Mouse (Mus musculus) MEL (cell line): ENCODE measurements at regions not wholly inside any gene's neighbourhood (a gene's known extent, or its start where the extent isn't known, plus 50 kb on each side); places are given as distances from the start of the nearest gene placed in this dataset.

Source experiments
- DNase-seq: peaks from one replicate; pipeline ENCODE4 v3.0.0; 2011; ENCODE audit warnings: low read depth, low spot score
- H3K27ac ChIP-seq: 2 replicates; pipeline ENCODE4 v1.5.1; 2012; ENCODE audit warnings: low read depth, mild to moderate bottlenecking, control low read depth, low read length, moderate library complexity; ENCODE audit not compliant: control insufficient read depth
- H3K27me3 ChIP-seq, 2 experiments: fragments of 150-350 bp in 1 of 2; sonication (generic) in 1 of 2; 2 replicates each; pipeline ENCODE4 v1.6.1; 2012; ENCODE audit warnings: low read length in 2 of 2, mild to moderate bottlenecking in 2 of 2, improper control_type of control experiment in 1 of 2, moderate library complexity in 1 of 2; ENCODE audit not compliant: insufficient read depth in 2 of 2, control insufficient read depth in 1 of 2
- H3K36me3 ChIP-seq, 2 experiments: 2 replicates each; pipeline ENCODE4 v1.6.1; 2012 to 2014; ENCODE audit warnings: low read length in 2 of 2, improper control_type of control experiment in 1 of 2, inconsistent platforms in 1 of 2, mild to moderate bottlenecking in 1 of 2; ENCODE audit not compliant: insufficient read depth in 2 of 2, control insufficient read depth in 1 of 2
- H3K4me1 ChIP-seq, 2 experiments: fragments of 150-350 bp in 1 of 2; sonication (generic) in 1 of 2; 2 replicates each; pipeline ENCODE4 v1.6.1; 2012; ENCODE audit warnings: low read length in 2 of 2, improper control_type of control experiment in 1 of 2, mild to moderate bottlenecking in 1 of 2; ENCODE audit not compliant: insufficient read depth in 2 of 2, control insufficient read depth in 1 of 2
- H3K4me3 ChIP-seq, 2 experiments: fragments of 150-350 bp in 1 of 2; sonication (generic) in 1 of 2; 2 replicates each; pipeline ENCODE4 v1.5.1; 2012; ENCODE audit warnings: low read depth in 2 of 2, low read length in 2 of 2, mild to moderate bottlenecking in 2 of 2, moderate library complexity in 2 of 2, control low read depth in 1 of 2, improper control_type of control experiment in 1 of 2; ENCODE audit not compliant: control insufficient read depth in 1 of 2, insufficient read depth in 1 of 2
- H3K79me2 ChIP-seq: 2 replicates; pipeline ENCODE4 v1.6.1; 2012; ENCODE audit warnings: mild to moderate bottlenecking, low read length, moderate library complexity; ENCODE audit not compliant: control insufficient read depth, poor library complexity, insufficient read depth
- H3K9ac ChIP-seq: 2 replicates; pipeline ENCODE4 v1.6.1; 2012; ENCODE audit warnings: low read depth, mild to moderate bottlenecking, control low read depth, low read length, moderate library complexity; ENCODE audit not compliant: control insufficient read depth, poor library complexity, severe bottlenecking
- H3K9me3 ChIP-seq: fragments of 150-350 bp; sonication (generic); replicated peaks from 2 replicates; pipeline ENCODE4 v1.6.1; 2012; ENCODE audit warnings: mild to moderate bottlenecking, low read length, improper control_type of control experiment, moderate library complexity; ENCODE audit not compliant: insufficient read depth
- CHD1 ChIP-seq: IDR thresholded peaks from 2 replicates; pipeline ENCODE4 v1.6.1; 2012; ENCODE audit warnings: low read depth, mild to moderate bottlenecking, inconsistent platforms, low read length, improper control_type of control experiment
- E2F4 ChIP-seq: IDR thresholded peaks from 2 replicates; pipeline ENCODE4 v1.6.1; 2011; ENCODE audit warnings: low read depth, low read length, improper control_type of control experiment, borderline replicate concordance
- ELF1 ChIP-seq: IDR thresholded peaks from 2 replicates; pipeline ENCODE4 v1.6.1; 2014; ENCODE audit warnings: low read depth, mild to moderate bottlenecking, inconsistent platforms, low read length, improper control_type of control experiment, moderate library complexity
- HCFC1 ChIP-seq: IDR thresholded peaks from 2 replicates; pipeline ENCODE4 v1.6.1; 2012; ENCODE audit warnings: low read depth, mild to moderate bottlenecking, inconsistent platforms, low read length, improper control_type of control experiment, moderate library complexity
- JUND ChIP-seq: IDR thresholded peaks from 2 replicates; pipeline ENCODE4 v1.6.1; 2011; ENCODE audit warnings: low read depth, mild to moderate bottlenecking, improper control_type of control experiment, low read length
- KAT2A ChIP-seq: conservative IDR thresholded peaks from 2 replicates; pipeline ENCODE4 v1.6.1; 2012; ENCODE audit warnings: low read depth, low read length, improper control_type of control experiment, inconsistent platforms
- MYC ChIP-seq: IDR thresholded peaks from 2 replicates; pipeline ENCODE4 v1.6.1; 2011; ENCODE audit warnings: low read depth, mild to moderate bottlenecking, low read length, improper control_type of control experiment, moderate library complexity
- NRF1 ChIP-seq: IDR thresholded peaks from 2 replicates; pipeline ENCODE4 v1.6.1; 2014; ENCODE audit warnings: low read depth, mild to moderate bottlenecking, inconsistent platforms, low read length, improper control_type of control experiment, moderate library complexity; ENCODE audit not compliant: poor library complexity, insufficient read depth, severe bottlenecking
- POLR2AphosphoS5 ChIP-seq: IDR thresholded peaks from 2 replicates; pipeline ENCODE4 v1.6.1; 2012; ENCODE audit warnings: low read depth, borderline replicate concordance, mild to moderate bottlenecking, inconsistent platforms, low read length, moderate library complexity, mixed read lengths
- RAD21 ChIP-seq: IDR thresholded peaks from 2 replicates; pipeline ENCODE4 v1.6.1; 2011; ENCODE audit warnings: mild to moderate bottlenecking, low read depth, low read length, improper control_type of control experiment
- RCOR1 ChIP-seq: IDR thresholded peaks from 2 replicates; pipeline ENCODE4 v1.6.1; 2012; ENCODE audit warnings: low read depth, mild to moderate bottlenecking, inconsistent platforms, low read length, improper control_type of control experiment
- SIN3A ChIP-seq: IDR thresholded peaks from 2 replicates; pipeline ENCODE4 v1.6.1; 2012; ENCODE audit warnings: low read length, improper control_type of control experiment, inconsistent platforms
- TBP ChIP-seq: IDR thresholded peaks from 2 replicates; pipeline ENCODE4 v1.8.0; 2011; ENCODE audit warnings: low read depth, low read length, improper control_type of control experiment
- TCF12 ChIP-seq: IDR thresholded peaks from 2 replicates; pipeline ENCODE4 v1.6.1; 2014; ENCODE audit warnings: low read depth, mild to moderate bottlenecking, inconsistent platforms, low read length, improper control_type of control experiment, moderate library complexity
- UBTF ChIP-seq: IDR thresholded peaks from 2 replicates; pipeline ENCODE4 v1.6.1; 2012; ENCODE audit warnings: low read depth, mild to moderate bottlenecking, inconsistent platforms, low read length, improper control_type of control experiment, moderate library complexity, borderline replicate concordance; ENCODE audit not compliant: insufficient read depth
- USF2 ChIP-seq, 2 experiments: IDR thresholded peaks; 2 replicates each; pipeline ENCODE4 v1.6.1; 2011 to 2012; ENCODE audit warnings: improper control_type of control experiment in 2 of 2, low read length in 2 of 2, borderline replicate concordance in 1 of 2, inconsistent platforms in 1 of 2, low read depth in 1 of 2, mild to moderate bottlenecking in 1 of 2; ENCODE audit not compliant: insufficient read depth in 1 of 2
- ZKSCAN1 ChIP-seq: IDR thresholded peaks from 2 replicates; pipeline ENCODE4 v1.6.1; 2012; ENCODE audit warnings: low read depth, mild to moderate bottlenecking, inconsistent platforms, low read length, improper control_type of control experiment, moderate library complexity

GRCm38 (mm10) chr3:18877572-18877971, 750.9 kb downstream of the 1700064H15Rik start:
- no peaks in the 10 kb centered on the region for H3K36me3 ChIP-seq
- no peaks in the 10 kb centered on the region for H3K4me1 ChIP-seq
- DNase-seq: no peak
- H3K4me3 ChIP-seq: no peak overlapping the region
- H3K9me3 ChIP-seq: no peaks in the 10 kb centered on the region
- H3K27ac ChIP-seq: no peak overlapping the region
- H3K27me3 ChIP-seq: no peaks in the 10 kb centered on the region
- no peaks in the 10 kb centered on the region for H3K79me2 ChIP-seq
- TF ChIP-seq TBP: no peak
- TF ChIP-seq HCFC1: no peak
- TF ChIP-seq ZKSCAN1: no peak
- TF ChIP-seq ELF1: no peak
- no peak for TF ChIP-seq NRF1
- TF ChIP-seq KAT2A: no peak
- TF ChIP-seq POLR2AphosphoS5: no peak
- TF ChIP-seq, all 39 proteins: peak for 0
- no peak overlapping the region for H3K9ac ChIP-seq

- DNase-seq: no peak
- Histone ChIP-seq H3K9ac (no peak overlapping the region), H3K4me3 (no peak overlapping the region), H3K27me3 (no peaks in the 10 kb centered on the region), H3K79me2 (no peaks in the 10 kb centered on the region), H3K4me1 (no peaks in the 10 kb centered on the region), H3K27ac (no peak overlapping the region), H3K9me3 (no peaks in the 10 kb centered on the region), H3K36me3 (no peaks in the 10 kb centered on the region)
- TF ChIP-seq CHD1: no peak
- no peak for TF ChIP-seq UBTF
- no peak for TF ChIP-seq TCF12
Observed at GRCm38 (mm10) chr3:18881186-18881585, 747.3 kb downstream of the 1700064H15Rik start.

DNA sequence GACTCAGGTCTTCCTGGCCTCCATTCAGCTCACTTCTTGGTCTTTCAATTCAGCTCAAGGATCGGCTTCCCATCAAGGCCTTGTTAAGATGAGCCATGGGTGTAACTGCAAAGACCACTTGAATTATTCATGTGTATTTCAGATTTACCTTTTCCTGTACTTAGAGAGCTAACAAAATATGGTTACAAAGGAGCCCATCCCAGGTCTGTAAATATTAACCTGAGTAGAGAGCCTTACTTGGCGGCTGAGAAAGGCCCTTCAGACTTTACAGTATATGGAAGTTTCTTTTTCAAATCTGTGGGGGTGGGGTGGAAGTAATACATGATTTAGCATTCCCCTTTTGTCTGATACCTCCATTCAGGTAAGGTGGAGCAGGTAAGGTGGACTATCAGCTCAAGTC, 735.7 kb downstream of the 1700064H15Rik start:
- no peak for TF ChIP-seq E2F4
- no peak for TF ChIP-seq RCOR1
- no peak for TF ChIP-seq USF2 (IDR thresholded peaks at IDR 0.05; ENCODE audit: borderline replicate concordance in 1 of 2, insufficient read depth in 1 of 2, low read depth in 1 of 2, low read length in 2 of 2)
- TF ChIP-seq RAD21: no peak
- TF ChIP-seq MYC: no peak
- no peak for TF ChIP-seq SIN3A
- TF ChIP-seq JUND: no peak
- TF ChIP-seq POLR2AphosphoS5: no peak
- H3K36me3 ChIP-seq: no peaks in the 10 kb centered on the region
- H3K27ac ChIP-seq: no peak overlapping the region
- H3K27me3 ChIP-seq: no peaks in the 10 kb centered on the region
- no peak overlapping the region for H3K4me3 ChIP-seq
- H3K9me3 ChIP-seq: no peaks in the 10 kb centered on the region
- no peak overlapping the region for H3K9ac ChIP-seq
- no peak for DNase-seq
- no peaks in the 10 kb centered on the region for H3K79me2 ChIP-seq
- no peaks in the 10 kb centered on the region for H3K4me1 ChIP-seq
